Mouse (Mus musculus) A20 (cell line): ENCODE data around the gene Tanc1.

Experiments
- DNase-seq: peaks from one replicate; pipeline ENCODE4 v3.0.0-alpha.2; 2011; ENCODE audit warnings: low read depth, low spot score

The Tanc1 gene

DNA sequence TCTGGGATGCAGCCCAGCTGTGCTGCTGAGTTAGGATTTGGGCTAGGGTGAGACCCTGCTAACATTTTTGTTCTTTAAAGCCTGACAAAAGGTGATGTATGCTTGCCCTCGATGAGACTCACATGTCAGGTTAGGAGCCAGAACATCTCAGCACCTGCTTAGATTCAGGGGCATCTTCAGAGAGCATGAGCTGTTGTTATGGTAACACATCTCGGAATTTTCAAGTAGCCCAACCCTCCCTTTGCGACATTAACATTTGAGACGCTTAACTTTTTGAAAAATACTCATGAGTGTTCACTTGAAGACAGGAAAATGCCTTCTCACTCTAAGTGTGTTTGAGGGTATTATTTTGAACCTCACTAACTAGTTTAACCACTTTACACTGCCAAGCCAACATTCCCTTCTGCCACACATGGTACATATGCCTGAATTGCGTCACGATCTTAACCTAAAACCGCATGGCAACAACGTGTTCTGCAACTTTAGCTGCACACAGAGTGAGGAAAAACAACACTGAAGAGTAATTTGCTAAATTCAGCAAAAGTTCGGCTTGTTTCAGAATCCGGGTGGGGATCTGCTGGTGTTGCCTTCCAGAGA lies 67.7 kb downstream of the Tanc1 start:
- no peak for DNase-seq

DNA sequence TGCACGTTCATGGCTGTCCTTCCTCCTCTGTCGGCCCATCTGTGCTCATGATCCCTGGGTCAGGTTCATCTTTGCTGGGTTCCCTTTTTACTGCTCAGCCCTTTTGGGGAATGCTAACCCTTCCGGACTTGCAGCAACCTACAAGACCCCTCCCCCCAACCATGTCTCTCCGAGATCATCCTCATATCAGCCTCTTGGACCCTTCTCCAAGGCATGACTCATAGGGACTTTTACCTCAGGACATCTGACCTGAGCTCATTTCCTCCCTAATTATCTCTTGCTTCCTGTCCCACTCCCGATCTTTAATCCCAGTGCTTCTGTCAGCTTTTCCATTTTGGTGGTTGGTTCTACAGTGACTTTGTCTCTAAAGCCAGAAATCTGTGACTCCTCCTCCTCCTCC lies 68.9 kb downstream of the Tanc1 start:
- no peak for DNase-seq

DNA sequence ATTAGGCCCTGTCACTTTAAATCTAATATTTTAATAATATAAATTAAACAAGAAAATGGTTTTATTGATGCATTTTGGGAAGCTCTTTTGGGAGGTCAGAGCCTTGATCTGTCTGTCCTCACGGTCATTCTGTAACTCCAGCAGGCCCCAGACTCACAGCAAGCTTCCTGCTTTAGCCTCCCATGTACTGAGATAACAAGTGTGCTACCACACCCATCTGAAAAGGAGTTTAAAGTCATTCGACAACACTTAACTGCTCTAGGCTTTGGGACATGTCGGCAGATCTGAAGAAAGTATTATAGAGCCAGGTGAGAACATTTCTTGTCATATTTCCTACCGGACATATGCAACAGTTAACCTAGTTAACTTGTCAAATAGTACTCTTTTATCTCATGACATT lies 69.3 kb downstream of the Tanc1 start:
- no peak for DNase-seq

DNA sequence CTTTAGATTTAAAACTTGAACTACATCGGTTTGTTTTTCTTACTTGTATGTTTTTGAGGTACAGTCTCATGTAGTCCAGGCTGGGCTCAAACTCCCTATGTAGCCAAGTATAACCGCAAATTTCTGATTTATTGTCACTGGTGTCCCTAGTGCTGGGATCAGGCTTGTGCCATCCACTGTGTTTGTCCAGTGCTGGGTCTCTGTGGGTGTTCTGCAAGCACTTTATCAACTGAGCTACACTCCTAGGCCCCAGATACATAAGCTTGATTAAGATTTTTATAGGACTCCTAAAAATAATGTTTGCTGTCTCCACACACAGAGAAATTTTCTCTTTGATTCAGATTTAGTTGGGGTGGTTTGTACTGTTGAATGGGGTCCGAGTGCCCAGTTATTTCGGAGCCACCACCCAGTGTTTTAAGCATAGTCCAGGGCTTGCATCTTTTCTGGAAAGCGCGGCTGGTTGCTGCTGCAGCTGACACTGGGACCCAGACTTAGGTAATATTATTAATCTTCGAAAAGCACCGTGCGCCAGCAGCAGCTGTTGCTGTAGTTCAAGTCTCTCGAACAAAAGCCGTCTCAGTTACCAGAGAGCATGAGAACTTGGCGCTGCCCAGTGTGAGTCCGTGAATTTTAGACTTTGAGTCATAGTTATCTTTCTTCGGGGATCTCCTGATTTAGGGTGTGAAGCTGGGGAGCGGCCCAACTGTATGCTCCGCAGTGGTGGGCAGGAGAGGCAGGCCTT lies 73.2 kb downstream of the Tanc1 start:
- DNase-seq = no peak

DNA sequence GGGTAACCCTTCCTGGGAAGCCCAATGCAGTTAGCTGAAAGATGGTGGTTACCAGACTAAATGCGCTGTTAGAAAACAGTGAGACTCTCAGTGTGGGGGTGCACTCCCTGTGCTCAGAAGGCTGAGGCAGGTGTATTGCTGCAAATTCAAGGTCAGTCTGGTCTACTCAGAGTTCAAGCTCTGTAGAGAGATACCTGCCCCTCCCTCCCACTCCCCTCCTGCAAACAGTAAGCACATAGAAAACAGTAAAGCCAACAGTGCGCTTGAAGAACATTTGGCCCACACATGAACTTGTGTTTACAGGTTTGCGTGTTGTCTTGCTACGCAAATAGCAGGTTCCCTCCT lies 73.7 kb downstream of the Tanc1 start:
- no peak for DNase-seq

DNA sequence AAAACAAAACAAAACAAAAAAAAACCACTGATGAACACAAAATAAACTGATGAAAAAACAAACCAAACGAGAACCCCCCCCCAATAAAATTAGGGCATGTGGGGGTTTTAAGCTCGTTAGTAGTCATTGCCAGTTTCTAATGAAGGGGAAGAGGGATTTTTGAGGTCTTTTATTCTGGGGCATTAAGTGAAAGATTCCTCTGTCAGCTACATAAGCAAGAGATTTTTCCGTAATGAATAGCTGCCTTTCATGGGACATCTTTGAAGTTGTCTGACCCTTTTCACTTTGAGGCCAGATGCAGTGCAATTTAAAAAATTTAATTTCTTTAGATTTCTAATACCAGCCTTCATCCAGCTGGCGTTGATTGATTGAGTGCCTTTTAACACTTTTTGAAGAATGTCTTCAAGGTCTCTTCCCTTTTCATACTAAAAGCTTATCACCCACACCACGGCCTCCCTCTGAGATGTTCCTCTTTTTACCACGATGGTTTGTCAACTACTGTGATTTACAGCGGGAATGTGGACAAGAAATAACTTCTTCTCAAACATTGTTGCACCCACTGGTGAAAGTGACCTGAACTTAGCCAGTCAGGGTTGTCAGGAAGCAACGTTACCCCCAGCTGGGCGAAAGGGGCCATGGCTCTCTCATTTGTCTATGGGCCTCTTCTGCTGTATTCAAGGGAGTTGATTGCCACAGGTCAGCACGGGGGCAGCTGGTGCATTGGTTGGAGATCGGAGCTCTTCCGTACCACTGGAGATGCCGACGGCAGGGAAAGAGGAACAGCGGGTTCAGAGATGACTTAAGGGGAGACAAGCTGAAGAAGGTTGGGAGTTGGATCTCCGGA lies 76.6 kb downstream of the Tanc1 start:
- DNase-seq = no peak

DNA sequence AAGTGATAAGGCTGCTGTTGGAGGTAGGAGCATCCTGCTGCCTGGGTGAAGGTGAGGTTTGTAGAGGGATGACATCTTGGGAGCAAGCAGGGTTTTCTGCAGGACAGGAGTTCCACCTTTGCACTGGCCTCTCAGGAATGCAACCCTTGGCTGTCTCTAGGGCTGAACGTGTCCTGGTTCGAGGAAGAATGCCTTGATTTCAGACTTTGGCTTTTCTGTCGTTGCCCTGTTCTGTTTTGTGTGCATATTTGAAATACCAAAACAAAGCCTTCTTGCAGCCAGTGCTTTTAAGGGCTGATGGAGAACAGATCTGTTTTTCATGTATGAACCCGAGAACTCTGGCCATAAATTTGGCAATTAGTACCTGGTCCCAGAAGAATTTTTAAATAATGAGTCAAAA lies 79.3 kb downstream of the Tanc1 start:
- DNase-seq = no peak

DNA sequence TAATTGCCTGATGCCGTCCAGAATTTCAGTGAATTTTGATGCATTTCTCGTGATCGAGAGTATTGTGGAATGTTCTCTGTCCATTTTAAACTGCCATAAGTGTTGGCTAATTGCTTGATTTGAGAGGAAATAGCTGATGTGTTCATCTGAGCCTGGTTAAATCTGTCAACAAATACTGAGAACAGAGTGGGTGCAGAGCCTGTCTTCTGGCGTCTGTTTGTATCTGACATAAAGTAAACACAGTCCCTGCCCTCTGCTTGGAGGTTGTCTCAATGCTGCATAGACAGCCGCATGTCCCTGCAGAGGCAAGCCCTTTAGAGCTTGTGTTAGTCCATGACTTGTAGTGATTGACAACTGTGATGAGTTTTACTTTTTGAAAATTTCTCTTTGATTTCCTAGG lies 81.6 kb downstream of the Tanc1 start:
- no peak for DNase-seq

DNA sequence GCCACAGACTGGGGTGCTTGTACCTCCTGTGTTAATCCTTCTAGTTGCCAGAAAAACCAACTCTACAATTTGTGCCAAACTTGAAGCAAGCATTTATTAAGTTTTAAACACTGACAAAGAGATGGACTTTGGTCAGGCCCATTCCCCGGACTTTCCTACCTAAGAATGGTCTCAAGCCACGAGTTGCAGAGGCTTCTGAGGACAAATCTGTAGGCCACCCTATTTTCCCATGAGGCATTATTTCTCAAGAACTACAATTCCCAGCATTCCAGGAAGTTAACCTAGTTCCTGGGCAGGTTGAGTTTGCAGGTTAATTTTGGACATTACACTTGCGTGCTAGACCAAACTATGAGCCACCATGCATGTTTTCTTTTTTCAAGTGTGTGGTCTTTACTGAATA lies 85.3 kb downstream of the Tanc1 start:
- DNase-seq = no peak

DNA sequence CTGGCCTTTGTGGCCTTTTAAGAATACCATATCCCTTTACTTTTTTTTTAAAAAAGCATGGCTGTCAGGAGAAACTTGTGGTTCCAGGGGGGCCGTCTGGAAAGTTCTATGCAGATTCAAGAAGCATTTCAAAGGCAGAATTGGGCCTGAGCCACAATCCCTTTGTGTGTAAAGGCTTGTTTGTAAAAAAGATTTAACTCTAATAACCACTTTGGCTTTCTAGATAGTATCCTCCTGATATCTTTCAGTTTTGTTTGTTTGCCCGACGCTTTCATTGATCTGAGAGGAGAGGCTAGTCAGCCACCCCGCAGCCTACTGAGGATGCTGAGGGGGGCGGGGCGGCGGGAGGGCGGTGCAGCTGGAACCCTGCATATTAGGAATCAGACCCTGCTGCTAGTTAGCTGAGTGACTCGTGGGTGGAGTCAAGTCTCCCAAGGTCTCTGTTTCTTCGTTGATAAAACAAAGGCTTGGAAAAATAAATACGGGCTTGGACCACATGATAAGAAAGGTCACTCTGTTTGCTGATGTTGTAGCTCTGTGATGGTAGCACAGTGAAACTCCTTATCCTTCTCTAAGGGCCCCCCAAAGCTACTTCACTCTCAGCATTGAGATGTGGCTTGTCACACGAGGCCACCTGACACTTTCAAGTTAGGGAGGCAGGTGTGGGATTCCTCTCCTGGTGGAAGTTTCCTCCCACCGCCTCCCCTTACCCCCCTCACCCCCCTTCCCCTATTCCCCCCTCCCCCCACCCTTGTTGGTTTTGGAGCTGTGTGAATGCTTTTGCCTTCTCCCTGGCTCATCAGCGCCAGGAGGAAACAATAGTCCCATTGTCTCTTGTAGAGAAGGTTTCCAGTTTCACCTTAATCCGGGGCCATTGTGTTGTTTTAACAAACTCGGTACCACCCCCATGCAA lies 86.1 kb downstream of the Tanc1 start:
- DNase-seq = no peak

DNA sequence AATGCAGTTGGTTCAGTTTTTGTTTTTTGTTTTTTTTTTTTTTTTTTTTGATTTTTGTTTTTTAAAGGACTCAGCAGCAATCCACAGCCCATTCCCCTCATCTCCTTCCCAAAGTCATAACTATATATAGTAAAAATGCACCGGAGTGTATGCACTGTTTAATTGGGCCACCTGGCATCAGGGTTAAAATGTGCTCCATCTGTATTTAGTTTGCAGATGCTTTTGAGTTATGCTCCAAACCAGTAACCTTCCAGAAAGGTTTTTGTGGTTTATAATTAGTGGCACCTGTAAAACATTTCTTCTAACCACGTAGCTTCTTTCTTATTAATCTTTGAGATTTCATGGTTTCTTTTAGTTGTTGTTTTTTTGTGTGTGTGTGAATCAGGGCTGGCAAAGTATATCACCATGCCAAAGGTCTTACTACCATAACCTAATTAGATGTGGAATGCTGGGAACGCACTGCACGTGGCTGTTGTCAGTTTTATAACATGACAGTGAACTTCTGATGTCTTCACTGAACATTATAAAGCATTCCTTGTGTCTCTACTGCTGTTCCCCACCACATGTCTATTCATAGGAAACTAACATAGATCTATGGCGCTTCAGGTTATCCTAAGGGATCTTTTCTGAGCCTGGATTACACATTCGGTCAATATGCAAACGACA lies 86.9 kb downstream of the Tanc1 start:
- no peak for DNase-seq

DNA sequence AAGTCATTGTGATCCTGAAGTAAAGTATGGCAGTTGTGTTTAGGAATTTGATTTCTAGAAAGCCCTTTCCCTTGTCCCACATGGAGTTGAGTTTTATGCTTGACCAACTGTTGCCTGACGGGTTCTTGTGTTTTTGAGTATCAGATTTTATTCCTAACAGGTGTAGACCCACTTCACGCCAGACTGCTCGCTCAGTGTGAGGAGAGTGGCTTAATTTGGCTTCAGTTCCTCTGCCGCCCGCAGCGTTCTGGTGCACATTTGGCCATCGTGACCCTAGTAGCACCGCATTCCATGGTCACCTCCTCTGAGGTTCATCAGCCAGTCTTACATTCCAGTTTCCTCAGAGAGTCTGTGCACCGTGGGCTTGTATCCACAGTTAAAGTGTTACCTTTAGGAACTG lies 88.1 kb downstream of the Tanc1 start:
- no peak for DNase-seq

DNA sequence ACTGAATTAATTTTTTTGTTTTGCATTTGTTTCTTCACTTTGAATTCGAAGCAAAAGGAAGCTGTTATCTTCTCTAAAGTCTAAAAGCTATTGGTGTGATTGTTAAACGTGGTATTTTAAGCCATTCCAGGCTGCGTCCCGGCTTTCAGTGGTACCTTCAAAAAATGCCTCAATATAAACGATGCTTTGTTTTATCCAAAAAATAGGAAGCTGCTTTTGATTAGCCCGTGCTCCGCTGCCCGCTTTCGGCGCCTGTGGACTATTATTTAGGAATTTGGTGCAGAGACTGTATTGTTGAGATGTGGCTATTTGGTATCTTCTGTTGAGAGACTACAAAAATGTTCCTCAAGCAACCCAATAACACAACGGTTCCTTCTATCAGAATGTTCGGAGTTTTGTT lies 93.4 kb downstream of the Tanc1 start:
- no peak for DNase-seq

DNA sequence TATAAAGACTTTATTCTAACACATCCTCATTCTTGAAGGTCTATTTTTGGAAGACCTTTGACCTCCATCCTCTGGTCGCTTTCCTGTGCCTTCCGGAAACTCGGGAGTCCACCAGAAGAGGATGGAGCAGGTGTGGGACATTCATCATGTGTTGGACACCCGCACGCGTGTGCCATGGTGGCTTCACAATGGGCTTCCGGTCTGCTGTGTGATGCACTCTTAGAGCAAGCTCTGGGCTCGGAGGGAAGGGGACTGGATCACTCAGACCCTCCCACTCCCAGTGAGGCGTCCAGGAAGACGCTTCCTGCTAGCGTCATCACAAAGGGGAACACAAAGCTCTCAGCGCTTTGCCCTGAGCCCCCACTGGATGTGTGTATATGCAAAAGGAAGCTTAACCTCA lies 95.0 kb downstream of the Tanc1 start:
- DNase-seq = no peak

DNA sequence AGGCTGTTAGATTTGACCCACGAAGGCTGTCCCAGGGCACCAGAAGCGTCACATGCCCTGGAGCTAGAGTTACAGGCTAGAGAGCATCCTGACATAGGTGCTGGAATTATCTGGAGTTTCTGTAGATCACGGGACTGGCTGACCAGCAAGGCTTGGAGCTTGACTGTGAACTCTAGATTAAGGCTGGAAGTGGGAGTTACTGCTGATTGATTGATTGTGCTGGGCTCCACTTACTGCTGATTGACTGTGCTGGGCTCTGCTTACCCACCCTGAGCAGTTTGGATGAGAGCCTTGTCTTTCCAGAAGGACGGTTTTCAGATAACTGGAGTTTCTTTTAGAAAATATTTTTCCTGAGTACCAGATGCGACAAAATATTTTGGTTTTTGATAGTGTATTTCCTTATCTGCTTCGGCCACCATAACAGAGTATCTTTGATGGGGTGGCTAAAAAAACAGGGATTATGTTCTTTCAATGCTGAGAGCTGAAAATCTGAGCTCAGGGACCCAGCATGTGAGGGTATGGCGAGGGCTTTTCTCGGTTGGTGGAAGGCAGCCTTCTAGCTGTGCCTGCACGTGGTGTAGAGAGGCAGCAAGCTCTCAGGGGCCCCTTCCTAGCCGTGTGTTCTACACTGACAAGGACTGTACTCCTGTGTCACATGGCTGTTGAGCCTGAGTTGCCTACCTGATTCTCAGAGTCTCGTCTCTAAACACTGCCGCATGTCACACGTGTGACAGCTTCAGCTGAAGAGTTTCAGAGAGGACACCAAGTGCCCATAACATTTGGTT lies 96.3 kb downstream of the Tanc1 start:
- DNase-seq = no peak

DNA sequence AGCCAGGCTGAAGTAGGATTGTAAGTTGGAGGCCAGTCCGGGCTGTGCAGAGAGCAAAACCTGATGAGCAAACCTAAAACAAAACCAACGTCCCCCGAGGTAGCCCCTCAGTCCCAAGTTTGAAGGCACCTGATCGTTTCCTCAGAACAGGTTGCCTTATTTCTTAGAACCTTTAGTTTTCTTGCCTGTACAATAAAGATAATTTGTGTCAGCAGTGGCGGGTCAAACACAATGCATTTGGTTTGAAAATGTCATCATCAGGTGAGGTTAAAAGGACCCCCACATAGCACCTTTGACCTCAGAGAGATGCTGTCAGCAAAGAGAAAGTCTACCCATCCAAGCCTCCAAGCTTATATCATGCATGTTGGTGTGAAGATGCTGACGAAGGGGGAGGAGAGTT lies 98.9 kb downstream of the Tanc1 start:
- no peak for DNase-seq

DNA sequence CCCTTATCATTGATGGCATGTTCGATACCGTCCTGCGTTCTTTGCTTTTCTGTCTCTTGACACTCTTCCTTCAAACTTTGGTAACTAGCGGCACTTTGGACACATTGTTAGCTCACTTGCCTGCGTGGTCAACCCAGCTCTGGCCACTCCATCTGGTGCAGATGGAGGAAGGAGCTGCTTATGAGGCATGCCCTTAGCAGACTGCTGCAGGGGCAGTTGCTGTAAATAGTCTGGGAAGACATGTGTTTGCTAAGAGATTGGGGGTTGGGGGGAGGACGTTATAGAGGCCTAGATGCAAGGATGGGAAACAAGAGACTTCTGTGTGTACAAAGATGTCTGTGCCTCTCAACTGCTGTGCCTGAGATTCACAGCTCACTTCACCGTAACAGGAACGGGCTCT lies 100.2 kb downstream of the Tanc1 start:
- no peak for DNase-seq

DNA sequence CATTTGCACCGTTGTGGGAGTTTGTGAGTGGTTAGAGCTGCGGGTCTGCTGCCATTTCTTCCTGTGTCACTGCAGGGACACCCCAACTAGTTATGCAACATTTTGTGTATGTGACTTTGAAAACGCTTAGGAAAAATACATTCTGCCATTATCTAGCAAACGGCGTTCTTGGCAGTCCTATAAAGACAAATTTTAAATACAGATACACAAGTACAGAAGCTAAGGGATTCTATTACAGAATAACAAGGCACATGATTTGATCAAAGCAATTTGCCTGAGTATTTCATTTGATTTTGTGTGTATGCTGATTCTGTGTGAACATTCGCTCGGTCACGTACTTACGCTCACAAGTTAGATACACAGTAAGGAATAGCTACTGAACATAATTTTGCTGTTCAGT lies 100.6 kb downstream of the Tanc1 start:
- no peak for DNase-seq

DNA sequence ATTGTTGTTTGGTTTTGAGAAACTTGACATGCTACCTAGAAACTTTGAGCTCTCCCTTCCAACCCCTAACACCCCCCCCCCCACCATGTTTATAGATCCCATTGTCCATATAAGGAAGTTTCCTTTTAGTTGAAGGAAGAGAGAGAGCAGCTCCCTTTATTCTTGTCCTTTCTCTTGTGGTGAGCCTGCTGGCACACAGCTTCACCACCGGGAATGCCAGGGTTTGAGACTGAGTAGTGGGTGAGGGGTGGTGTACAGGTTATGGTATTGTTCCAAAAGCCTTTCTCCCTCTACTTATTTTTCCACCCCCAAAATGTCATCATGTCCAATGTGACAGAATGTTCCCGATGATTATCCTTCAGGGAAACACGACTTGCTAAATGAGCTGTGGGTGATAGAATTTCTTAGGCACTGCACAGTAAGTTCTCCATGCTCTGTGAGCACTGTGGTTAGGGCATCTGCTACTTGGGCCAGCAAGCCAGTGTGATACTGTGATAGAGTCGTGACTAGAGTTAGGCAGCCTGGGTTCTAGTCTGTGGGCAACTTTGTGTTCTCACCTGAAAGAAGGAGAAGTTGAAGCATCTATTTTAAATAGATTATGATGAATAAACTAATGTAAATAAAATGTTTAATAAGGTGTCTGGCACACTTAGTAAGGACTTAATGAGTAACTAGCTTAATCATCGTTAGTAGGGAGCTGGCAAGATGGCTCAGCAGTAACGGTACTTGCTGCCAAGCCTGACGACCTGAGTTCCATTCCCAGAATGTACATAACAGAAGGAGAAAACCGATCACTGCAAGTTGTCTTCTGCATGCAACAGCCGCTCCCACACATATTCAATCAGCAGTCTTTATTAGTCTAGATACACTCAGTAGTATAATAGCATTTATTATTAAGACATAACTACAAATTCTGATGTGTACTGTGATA lies 102.0 kb downstream of the Tanc1 start:
- no peak for DNase-seq
